Mouse (Mus musculus): ENCODE measurements around the gene Ttll9. TPM values are rescaled to one million over a fixed set of nuclear protein-coding genes. Genes with fewer than 3 reads are reported as not detected.

Gene Ttll9
- total RNA-seq, 2 experiments from 2014 or later: 2.6 to 3.4 TPM

DNA sequence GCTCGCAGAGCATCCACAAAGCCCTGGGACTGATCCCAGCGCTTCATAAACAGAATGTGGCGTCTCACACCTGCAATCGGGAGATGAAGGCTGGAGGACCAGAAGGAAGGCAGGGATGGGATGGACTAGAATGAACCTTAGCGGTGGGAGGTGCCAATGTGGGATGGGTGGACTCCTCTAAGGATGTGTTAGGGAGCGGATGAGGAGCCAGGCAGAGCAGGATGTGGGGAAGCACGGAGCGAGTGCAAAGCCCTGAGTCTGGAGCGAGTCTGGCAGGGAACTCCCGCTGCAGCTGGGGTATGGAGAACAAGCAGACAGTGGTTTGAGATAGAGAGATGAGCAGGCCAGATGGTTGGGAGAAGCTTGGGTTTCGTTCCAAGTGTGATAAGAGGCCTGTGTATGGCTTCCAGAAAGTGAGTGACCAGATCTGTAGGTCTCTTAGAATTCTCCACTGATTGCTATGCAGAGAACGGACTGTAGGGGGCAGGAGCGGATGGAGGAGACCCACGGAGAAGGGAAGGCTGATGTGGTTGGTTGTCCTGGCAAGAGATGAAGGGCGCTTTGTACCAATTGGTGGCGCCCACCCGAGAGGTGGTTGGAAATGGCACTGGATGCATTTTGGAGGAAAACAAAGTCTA is 85.7 kb downstream of the Ttll9 start:
- peak; percentile 79 to 81 for DNase-seq (ENCODE audit: low spot score in 2 of 2)

DNA sequence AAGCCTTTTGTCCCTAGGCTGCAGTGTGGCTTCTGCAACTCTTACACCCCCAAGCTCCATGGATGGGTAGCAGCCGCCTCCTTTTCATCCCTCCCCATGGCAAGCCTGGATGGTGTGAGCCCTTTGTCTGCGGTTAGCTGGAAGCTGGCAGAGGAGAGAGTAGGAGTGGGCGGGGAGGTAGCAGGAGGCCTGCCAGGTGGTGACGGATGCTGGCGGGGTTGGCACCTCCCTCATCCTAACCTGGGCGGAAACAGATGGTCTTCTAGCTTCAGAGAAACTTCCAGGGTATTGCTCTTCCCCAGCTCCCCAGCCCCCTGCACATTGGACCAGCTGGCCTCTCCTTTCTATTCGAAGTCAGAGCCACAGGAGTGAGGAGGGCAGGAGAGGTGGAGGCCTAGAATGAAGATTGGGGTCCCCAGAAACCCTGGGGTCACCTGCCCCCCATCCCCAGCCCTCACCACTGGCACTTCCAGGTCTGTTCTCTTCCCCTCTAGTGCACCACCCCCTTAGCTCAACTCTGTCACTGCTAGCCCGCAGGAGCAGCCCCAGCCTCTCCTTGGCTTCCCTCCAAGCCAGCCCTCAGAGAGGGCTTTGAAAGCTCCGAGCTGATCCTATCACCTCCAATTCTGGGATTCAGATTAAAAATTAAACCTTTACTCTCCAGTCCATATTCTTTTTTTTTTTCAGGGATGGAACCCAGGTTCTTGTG is 87.2 kb downstream of the Ttll9 start:
- peak; percentile 35 to 44 for DNase-seq (ENCODE audit: low spot score in 2 of 2)

DNA sequence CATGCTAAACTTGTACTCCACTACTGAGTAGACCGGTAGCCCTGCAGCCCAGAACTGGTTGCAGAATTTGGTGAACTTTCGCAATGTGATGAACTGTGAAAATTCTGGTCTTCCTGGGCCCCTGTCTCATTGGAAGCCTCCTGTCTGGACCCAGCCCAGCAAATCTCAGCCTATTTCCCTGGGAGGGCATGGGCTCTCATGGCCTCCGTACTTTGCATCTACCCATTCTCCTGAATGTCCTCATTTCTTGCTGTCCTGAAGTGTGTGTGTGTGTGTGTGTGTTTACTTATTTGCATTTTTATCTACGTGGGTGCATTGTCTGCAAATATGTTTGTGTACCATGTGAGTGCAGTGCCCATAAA is 87.7 kb downstream of the Ttll9 start:
- DNase-seq (ENCODE audit: low spot score in 2 of 2): no peak

DNA sequence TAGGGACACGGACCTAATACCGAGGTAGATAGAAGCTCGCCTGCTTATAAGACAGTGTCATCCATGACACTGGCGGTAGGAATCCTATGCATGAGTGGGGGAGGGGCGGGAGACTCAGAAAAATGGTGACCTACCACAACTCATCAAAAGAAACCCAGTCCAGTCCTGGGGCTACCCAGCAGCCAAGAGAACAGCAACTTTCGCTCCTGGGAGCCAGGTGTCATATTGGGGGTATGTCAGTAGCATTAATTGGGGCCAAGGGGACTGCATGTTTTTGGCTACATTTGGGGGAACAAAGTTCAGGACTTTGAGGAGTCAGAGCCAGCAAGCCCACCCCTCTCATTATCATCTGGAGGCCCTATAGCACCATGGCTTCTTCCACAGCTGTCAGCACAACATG is 88.8 kb downstream of the Ttll9 start:
- no peak for DNase-seq (ENCODE audit: low spot score in 2 of 2)

DNA sequence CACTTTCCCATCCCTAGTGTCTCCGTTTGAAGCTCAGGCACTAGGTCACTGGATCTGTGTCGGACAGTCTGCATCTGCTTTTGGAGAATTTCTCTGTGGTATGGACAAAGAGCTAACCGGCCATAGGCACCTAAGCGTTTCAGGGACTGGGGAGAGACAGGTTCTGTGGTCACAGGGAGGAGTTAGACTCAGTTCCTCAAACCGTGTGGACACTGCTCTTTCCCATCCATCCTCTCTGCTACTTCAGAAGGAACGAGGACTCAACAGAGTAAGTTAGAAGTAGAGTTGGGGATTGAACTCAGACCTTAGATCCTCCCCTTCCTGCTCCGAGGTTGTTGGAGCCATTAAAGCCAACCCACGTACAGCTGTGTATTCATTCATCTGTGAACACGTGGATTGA is 89.3 kb downstream of the Ttll9 start:
- no peak for DNase-seq (ENCODE audit: low spot score in 2 of 2)

DNA sequence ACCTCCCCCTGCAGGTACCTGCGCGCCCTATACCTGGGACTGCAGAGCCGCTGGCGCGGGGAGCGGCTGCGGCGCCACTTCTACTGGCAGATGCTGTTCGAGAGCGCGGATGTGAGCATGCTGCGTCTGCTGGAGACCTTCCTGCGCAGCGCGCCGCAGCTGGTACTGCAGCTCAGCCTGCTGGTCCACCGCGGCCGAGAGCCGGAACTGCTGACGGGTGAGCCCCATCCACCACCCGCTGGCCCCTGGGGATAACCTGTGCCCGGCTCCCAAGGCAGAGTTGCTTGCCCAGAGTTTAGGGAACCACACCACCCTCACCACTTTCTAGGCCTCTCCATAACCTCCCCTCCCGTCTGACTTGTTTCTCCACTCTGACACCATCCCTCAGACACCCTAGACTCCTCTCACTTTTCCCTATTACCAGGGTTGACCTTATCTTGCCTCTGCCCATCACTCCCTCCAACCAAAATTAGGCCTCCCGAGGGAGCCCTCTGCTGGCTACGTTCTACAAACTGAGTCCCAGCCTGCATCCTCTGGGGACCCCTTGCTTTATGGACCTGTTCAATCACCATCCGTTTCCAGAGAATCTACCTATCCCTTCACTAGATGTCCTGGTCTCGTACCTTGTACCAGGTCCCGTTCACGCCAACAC is 90.5 kb downstream of the Ttll9 start:
- DNase-seq (ENCODE audit: low spot score in 2 of 2): peak; percentile 41 to 44

DNA sequence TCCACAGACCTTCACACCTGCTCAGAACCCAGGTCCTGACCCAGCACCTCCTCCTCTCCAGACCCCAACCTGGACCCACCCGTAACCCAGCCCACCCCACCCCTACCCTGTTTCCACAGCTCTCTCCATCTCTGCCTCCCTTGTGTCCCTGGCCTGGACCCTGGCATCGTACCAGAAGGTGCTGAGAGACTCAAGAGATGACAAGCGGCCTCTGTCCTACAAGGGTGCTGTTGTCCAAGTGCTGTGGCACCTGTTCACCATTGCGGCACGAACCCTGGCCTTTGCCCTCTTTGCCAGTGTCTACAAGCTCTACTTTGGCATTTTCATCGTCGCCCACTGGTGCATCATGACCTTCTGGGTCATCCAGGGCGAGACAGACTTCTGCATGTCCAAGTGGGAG is 91.6 kb downstream of the Ttll9 start:
- DNase-seq (ENCODE audit: low spot score in 2 of 2): no peak

DNA sequence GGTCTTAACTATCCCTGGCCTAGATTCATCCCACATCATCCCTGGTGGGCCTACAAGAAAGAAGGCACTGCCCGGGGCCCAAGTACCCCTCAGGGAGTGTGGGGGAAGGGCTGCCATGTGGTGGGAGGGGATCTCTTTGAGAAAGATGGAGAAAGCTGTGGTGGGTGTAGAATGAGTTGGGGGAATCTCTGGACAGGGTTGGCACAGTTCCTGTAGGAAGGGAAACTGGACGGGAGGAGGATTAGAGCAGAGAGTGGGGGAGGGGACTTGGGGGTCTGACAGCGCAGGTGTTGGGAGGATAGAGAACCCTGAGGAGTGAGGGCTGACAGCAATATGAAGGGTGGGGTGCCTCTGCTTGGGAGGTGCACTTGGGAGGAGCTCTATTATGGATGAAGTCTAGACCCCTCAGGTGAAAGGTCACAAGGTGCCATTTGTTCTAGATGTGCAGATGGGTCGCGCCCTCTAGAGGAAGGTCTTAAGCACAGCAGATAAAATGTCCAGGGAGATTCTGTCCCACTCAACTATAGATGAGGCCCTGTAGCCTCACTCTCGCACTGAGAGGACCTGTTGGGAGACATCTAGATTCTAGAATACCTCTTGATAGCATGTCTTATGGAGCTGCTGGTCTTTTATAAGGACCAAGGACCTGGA is 93.1 kb downstream of the Ttll9 start:
- no peak for DNase-seq (ENCODE audit: low spot score in 2 of 2)

Other genes with a start within 250 kb of the Ttll9 start
- gene Id1, start 226.2 kb upstream of the Ttll9 start, total RNA-seq (2021): 10 to 100 TPM; 29.0 to 31.2 TPM
- 1 to 10 TPM; 2.1 to 2.5 TPM for gene Cox4i2, start 208.3 kb upstream of the Ttll9 start, total RNA-seq (2021)
- gene Bcl2l1, start 130.8 kb upstream of the Ttll9 start, total RNA-seq (2021): 100 to 1,000 TPM; 109 to 117 TPM
- 1 to 10 TPM; 5.9 to 6.6 TPM for gene Tpx2, start 114.5 kb upstream of the Ttll9 start, total RNA-seq (2021)
- gene Mylk2, start 51.1 kb upstream of the Ttll9 start, total RNA-seq (2021): not detected
- gene Foxs1, start 29.3 kb upstream of the Ttll9 start, total RNA-seq (2021): 1 to 10 TPM; 1.5 TPM
- gene Dusp15, start 10.8 kb upstream of the Ttll9 start, total RNA-seq (2021): 10 to 100 TPM; 21.4 to 24.0 TPM
- gene Pdrg1, start 52.9 kb downstream of the Ttll9 start, total RNA-seq (2021): 10 to 100 TPM; 42.9 to 57.5 TPM
- gene Xkr7, start 69.4 kb downstream of the Ttll9 start, total RNA-seq (2021): 1 to 10 TPM; 5.7 to 6.3 TPM
- gene Ccm2l, start 103.5 kb downstream of the Ttll9 start, total RNA-seq (2021): 1 to 10 TPM; 6.8 to 9.8 TPM
- gene Hck, start 146.0 kb downstream of the Ttll9 start, total RNA-seq (2021): 1 to 10 TPM; 2.6 to 3.2 TPM
- 100 to 1,000 TPM in 1 of 2 experiments, 10 to 100 TPM in 1; 87.7 to 110 TPM for gene Tm9sf4, start 198.8 kb downstream of the Ttll9 start, total RNA-seq (2021)

Data from layer of hippocampus, postnatal 10 days (tissue).